Mouse (Mus musculus): ENCODE results near the gene Hps6.

DNA sequence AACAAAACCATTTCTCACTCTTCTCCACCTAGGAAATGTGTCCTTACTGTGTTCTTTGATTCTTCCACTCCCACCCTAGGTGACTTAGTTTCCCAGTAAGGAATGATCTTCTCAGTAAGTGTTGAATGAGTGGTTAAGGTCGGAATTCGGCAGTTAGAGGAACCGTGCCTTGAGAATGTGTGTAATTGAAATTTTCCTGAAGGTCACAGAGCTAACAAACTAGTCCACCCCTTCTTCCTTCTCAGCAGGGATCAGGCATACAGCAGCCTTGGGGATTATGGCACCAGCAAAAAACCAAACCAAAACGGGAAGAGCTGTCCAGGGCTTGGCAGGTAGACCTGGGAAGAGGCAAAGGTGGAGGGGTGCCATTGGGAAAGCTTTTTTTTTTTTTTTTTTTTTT, 45.8 kb downstream of the Hps6 start:
- no peak for TF ChIP-seq POLR2A (IDR thresholded peaks at IDR 0.05; ENCODE audit: borderline replicate concordance, insufficient read depth, low read length)
- TF ChIP-seq CTCF (IDR thresholded peaks at IDR 0.05; ENCODE audit: borderline replicate concordance, insufficient read depth, low read depth, low read length), result no peak

Data from cerebellum, adult 2 months (tissue).